Mouse (Mus musculus) retina, postnatal 7 days (tissue): ENCODE measurements around the gene Zfp992.
"Not testable (repeated sequence)": the region's sequence is repeated elsewhere in the genome, so short reads cannot be mapped to it uniquely, and the experiment has no call there.

ENCODE experiments used
- DNase-seq: peaks from one replicate; pipeline ENCODE4 v3.0.0-alpha.2; 2012; ENCODE audit warnings: low read depth, low spot score

Gene Zfp992

GRCm38 (mm10) chr4:146448950-146449349 lies at the start of gene Zfp992:
Gene Zfp992 (plus strand): TSS chr4:146449023.
- not testable (repeated sequence) for DNase-seq

GRCm38 (mm10) chr4:146429467-146429866 lies 19.4 kb upstream of the Zfp992 start:
- not testable (repeated sequence) for DNase-seq

GRCm38 (mm10) chr4:146430876-146431275 lies 17.9 kb upstream of the Zfp992 start:
- not testable (repeated sequence) for DNase-seq

GRCm38 (mm10) chr4:146435539-146435938 lies 13.3 kb upstream of the Zfp992 start:
- not testable (repeated sequence) for DNase-seq

- DNase-seq = not testable (repeated sequence)
Observed at GRCm38 (mm10) chr4:146437256-146437655, 11.6 kb upstream of the Zfp992 start.

- DNase-seq = not testable (repeated sequence)
Observed at GRCm38 (mm10) chr4:146444345-146444744, 4.5 kb upstream of the Zfp992 start.

- not testable (repeated sequence) for DNase-seq
Observed at GRCm38 (mm10) chr4:146445121-146445520, 3.7 kb upstream of the Zfp992 start.

GRCm38 (mm10) chr4:146446135-146446534 lies 2.7 kb upstream of the Zfp992 start:
- DNase-seq = not testable (repeated sequence)

- not testable (repeated sequence) for DNase-seq
Observed at GRCm38 (mm10) chr4:146447016-146447415, 1.8 kb upstream of the Zfp992 start.

DNA sequence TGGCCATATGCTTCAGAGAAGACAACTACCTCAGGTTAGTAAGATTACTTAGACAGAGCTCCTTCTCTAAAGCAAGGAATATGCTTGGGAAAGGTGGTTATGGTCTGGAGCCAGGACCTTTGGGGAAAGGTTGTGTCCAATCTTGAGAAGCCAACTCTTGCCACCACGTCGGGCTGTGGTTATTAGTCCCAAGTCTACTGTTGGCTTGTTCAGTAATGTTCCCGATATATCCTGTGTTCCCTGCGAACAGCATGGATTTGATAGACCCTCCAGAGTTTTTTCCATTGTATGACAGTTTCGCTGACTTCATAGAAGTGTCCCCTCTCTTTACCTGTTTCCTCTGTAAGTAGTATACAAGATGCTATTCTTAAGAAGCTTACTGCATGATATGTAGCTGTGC lies 888 bp downstream of the Zfp992 start:
- not testable (repeated sequence) for DNase-seq

- DNase-seq = not testable (repeated sequence)
Observed at GRCm38 (mm10) chr4:146452576-146452975, 3.8 kb downstream of the Zfp992 start.

DNA sequence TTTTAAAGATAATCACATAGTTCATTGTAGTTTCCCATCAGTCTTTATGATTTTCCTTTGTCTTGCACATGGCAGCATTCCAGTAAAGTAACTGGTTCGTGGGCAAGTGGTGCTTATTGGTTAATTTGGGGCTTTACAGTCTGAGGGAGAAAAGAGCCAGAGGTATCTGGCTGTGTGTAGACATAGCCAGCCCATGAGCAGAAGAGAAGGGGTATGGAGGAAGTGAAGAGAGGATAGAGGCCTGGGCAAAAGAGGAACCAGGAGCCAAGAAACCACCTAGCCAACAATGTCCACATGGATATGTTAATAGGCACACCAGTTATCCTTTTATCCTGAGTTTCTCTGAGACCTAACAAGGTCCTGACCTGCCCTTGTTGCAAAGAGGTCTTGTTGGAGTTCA lies 5.3 kb downstream of the Zfp992 start:
- DNase-seq = not testable (repeated sequence)

- DNase-seq = no peak
Observed at GRCm38 (mm10) chr4:146454896-146455295, 6.1 kb downstream of the Zfp992 start.

GRCm38 (mm10) chr4:146455321-146455721 lies 6.5 kb downstream of the Zfp992 start:
- DNase-seq = no peak

- no peak for DNase-seq
Observed at GRCm38 (mm10) chr4:146456061-146456726, 7.4 kb downstream of the Zfp992 start.

- no peak for DNase-seq
Observed at GRCm38 (mm10) chr4:146457126-146457525, 8.3 kb downstream of the Zfp992 start.

DNA sequence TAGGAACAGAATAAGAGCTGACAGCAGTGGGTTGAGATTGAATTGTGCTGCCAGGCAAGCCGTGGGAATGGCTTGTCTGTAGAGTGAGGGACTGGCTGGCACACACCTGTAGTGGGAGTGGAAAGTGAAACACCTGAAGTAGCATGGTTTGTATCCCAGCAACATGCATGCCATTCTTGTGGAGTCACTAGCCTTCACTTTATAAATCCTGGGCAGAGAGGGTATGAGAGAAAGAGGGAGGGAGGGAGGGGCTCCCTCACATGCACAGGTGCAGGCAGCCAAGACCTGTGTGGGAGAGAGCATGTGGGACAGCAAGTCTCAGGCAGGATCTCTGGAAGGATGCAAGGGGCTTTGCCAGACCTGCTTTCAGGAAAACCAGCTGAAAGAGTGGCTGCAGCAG lies 8.9 kb downstream of the Zfp992 start:
- no peak for DNase-seq

DNA sequence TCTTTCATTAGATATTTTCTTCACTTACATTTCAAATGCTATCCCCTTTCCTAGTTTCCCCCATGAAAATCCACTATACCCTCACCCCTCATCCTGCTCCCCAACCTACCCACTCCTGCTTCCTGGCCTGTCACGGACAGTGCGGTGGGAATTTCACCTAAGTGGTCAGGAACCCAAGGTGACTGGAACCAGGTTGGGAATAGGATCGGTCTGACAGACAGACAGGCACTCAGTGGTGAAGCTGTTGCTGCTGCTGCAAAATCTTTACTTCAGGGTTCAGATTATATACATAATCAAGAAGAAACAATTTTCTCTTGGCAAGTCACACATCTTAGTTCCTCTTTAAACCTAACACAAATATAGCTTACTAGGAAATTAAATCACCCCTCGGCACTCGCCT lies 11.0 kb downstream of the Zfp992 start:
- DNase-seq = not testable (repeated sequence)

- not testable (repeated sequence) for DNase-seq
Observed at GRCm38 (mm10) chr4:146460685-146461084, 11.9 kb downstream of the Zfp992 start.

- not testable (repeated sequence) for DNase-seq
Observed at GRCm38 (mm10) chr4:146463649-146464351, 15.0 kb downstream of the Zfp992 start.

GRCm38 (mm10) chr4:146469984-146470383 lies 21.2 kb downstream of the Zfp992 start:
- DNase-seq = not testable (repeated sequence)

DNA sequence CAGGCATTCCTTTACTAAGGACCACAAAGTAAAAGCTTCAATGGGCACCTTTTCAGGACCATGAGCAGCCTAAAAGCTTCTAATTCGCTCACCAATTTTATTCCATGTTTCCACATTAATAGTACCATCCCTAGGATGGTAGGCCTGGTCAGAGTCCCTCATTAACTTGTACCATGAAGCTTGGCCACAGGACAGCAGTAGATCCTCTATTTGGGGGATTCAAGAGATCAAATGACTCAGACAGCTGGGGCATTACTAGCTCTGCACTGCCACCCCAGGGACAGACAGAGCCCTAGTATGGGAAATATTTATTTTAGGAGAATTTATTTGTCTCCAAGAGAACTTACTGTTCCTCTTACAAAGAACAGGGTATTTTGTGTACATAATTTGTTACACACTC lies 25.4 kb downstream of the Zfp992 start:
- DNase-seq = not testable (repeated sequence)
